Mouse (Mus musculus) G1E-ER4 (cell line): ENCODE measurements around the gene Gm9844. TPM values are rescaled to one million over a fixed set of nuclear protein-coding genes. Genes with fewer than 3 reads are reported as not detected.

ENCODE experiments used
- GATA1 ChIP-seq: IDR thresholded peaks from one replicate; pipeline ENCODE4 v1.8.0; 2012; ENCODE audit warnings: low read length, inconsistent platforms
- polyA plus RNA-seq: library from polyadenylated mRNA; stranded (reverse); fragments of >175 nt; gene quantifications from 2 replicates; pipeline ENCODE4 v1.2.3, GENCODE M21; 2012

Gm9844 gene
- polyA plus RNA-seq = 0.15 and 0.21 TPM in 2 replicates

DNA sequence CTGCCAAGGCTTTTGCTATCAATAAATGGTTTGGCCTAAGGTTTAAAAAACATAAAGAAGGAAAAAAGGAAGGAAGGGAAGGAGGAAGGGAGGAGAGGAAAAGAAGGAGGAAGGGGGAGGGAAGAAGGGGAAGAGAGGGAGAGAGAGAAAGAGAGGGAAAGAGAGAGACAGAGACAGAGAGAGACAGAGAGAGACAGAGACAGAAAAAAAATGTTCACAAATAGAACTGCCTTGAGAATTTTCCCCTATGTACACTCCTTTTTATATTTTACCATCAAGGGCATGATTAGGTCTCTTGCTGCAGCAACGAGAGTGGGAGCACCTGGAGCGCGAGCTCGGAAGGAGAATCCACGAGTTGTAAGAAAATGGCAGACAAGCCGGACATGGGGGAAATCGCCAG lies at the start of gene Gm9844:
TSS of gene Gm9844 (plus strand) at position 301 of the 400 bp plus-strand sequence.
- TF ChIP-seq GATA1 = no peak

GRCm38 (mm10) chr7:24817502-24817901 lies 44.5 kb upstream of the Gm9844 start:
- no peak for TF ChIP-seq GATA1

DNA sequence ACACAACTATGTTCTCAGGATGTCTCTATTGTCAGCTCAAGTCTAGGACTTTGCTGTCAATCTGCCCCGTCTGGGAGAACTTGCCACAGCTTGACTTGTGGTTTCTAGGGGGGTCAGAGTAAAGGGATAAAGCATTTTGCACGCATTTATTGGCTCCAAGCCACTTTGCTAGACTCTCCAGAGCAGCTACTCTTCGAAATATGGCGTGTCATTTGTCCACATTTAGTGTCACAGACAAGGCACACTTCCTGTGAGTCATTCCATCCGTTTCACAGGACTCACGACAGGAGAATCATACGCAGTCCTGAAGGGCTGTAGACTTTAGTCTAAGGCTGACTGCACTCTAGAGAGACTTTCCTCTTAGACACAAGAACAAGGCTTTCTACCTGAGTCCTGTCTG lies 37.6 kb upstream of the Gm9844 start:
- TF ChIP-seq GATA1 = no peak

- no peak for TF ChIP-seq GATA1
These were observed 34.8 kb upstream of the Gm9844 start for GRCm38 (mm10) chr7:24827181-24827580.

GRCm38 (mm10) chr7:24839410-24839808 lies 22.6 kb upstream of the Gm9844 start:
- no peak for TF ChIP-seq GATA1

GRCm38 (mm10) chr7:24840331-24840730 lies 21.7 kb upstream of the Gm9844 start:
- no peak for TF ChIP-seq GATA1

GRCm38 (mm10) chr7:24841009-24841408 lies 21.0 kb upstream of the Gm9844 start:
- no peak for TF ChIP-seq GATA1

DNA sequence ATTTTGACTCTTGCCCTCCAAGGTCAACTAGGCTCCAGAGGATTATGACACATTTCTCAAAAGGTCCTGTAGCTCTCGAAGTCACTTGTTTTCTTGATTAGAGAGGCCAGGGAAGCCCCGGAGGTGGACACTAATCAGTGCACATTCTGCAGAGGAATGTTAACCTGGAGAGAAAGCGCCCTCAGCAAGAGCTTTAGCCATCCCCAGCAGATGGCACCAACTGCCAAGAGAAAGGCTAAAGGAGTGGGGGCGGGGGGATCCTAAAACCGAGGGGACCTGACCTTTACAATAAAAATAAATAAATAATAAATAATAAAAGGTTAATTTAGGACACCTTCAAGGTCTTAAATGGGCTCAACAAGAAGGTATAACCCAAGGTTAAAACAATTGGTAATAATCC lies 17.9 kb upstream of the Gm9844 start:
- TF ChIP-seq GATA1 = no peak

- no peak for TF ChIP-seq GATA1
These were observed 16.8 kb upstream of the Gm9844 start for GRCm38 (mm10) chr7:24845181-24845580.

DNA sequence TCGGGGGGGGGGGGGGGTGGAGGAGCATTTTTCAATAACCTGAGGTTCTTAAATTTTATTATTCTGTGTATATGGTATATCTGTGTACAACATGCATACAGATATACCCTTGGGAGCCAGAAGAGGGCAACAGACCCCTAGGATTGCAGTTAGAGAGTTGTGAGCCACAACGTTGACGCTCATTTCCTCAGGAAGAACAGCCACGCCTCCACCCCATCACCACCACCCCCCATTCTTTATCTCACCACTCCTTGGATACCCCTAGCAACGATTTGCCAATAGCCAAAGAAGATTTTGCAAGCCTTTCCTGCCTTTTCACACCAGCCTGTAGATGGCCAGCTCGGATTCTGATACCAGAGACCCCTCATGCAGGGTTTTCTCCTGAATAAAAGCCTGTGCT lies 16.3 kb upstream of the Gm9844 start:
- no peak for TF ChIP-seq GATA1

- no peak for TF ChIP-seq GATA1
These were observed 11.9 kb upstream of the Gm9844 start for GRCm38 (mm10) chr7:24850162-24850561.

- peak; percentile 54 for TF ChIP-seq GATA1
These were observed 11.1 kb upstream of the Gm9844 start for GRCm38 (mm10) chr7:24850899-24851303.

- TF ChIP-seq GATA1 = peak; percentile 14
These were observed 10.3 kb upstream of the Gm9844 start for GRCm38 (mm10) chr7:24851596-24852325.

GRCm38 (mm10) chr7:24852557-24853232 lies 9.3 kb upstream of the Gm9844 start:
- TF ChIP-seq GATA1 = no peak

GRCm38 (mm10) chr7:24853233-24853563 lies 8.8 kb upstream of the Gm9844 start:
- TF ChIP-seq GATA1 = no peak

- TF ChIP-seq GATA1 = no peak
These were observed 8.3 kb upstream of the Gm9844 start for GRCm38 (mm10) chr7:24853695-24854094.

GRCm38 (mm10) chr7:24856460-24857120 lies 5.4 kb upstream of the Gm9844 start:
- no peak for TF ChIP-seq GATA1

GRCm38 (mm10) chr7:24859234-24859633 lies 2.8 kb upstream of the Gm9844 start:
- TF ChIP-seq GATA1 = peak; percentile 23
